Comparison of ENCODE assay signal across 27 mouse cellular contexts in the genomic region with DNA sequence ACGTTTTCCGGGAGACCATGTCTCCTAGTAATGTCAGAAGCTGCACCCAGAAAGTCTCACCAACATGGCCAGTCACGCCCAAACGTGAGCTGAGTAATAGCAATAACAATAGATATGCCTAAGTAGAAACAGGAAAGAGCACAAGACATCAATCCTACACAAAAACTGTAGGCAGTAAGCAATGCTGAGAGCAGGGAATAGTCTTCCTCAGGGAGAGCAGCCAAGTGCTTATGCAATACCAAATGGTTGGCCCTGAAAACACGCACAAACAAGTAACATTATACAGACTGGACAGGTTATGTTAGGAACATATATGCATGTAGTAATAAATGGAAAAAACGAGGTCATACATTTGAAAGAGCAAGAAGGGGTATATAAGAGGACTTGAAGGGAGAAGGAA. TPM values are rescaled to one million over a fixed set of nuclear protein-coding genes. Genes with fewer than 3 reads are reported as not detected.
"Had no signal": no experiment of that assay in that cellular context is flagged by ENCODE, and none has a peak within 500 bp of the region (broad histone marks: within the 10 kb centered on the region; RNA-seq: fewer than 3 reads in every experiment).

No protein-coding gene starts in this region.

- ATAC-seq: liver, postnatal 0 days; lung, postnatal 0 days; midbrain, embryonic 15.5 days had no signal

- H3K4me2 ChIP-seq: limb, embryonic 13.5 days; lung, embryonic 14.5 days; midbrain, embryonic 12.5 days; midbrain, embryonic 15.5 days; neural tube, embryonic 12.5 days; neural tube, embryonic 15.5 days had no signal

- H3K27me3 ChIP-seq: limb, embryonic 13.5 days; midbrain, embryonic 12.5 days; midbrain, embryonic 15.5 days; neural tube, embryonic 12.5 days; neural tube, embryonic 15.5 days had no signal

- H3K4me3 ChIP-seq: limb, embryonic 10.5 days; limb, embryonic 13.5 days; midbrain, embryonic 12.5 days; midbrain, embryonic 15.5 days; neural tube, embryonic 12.5 days; neural tube, embryonic 15.5 days had no signal

- H3K9me3 ChIP-seq: limb, embryonic 10.5 days; limb, embryonic 13.5 days; midbrain, embryonic 12.5 days; midbrain, embryonic 15.5 days; neural tube, embryonic 12.5 days; neural tube, embryonic 15.5 days had no signal

- H3K36me3 ChIP-seq: limb, embryonic 10.5 days; limb, embryonic 13.5 days; midbrain, embryonic 12.5 days; midbrain, embryonic 15.5 days; neural tube, embryonic 12.5 days; neural tube, embryonic 15.5 days had no signal

- H3K27ac ChIP-seq: kidney, postnatal 0 days; limb, embryonic 10.5 days; limb, embryonic 13.5 days; liver, embryonic 14.5 days; macrophage; midbrain, embryonic 12.5 days; midbrain, embryonic 15.5 days; neural tube, embryonic 12.5 days; neural tube, embryonic 15.5 days; stomach, postnatal 0 days had no signal

- H3K9ac ChIP-seq: limb, embryonic 13.5 days; liver, embryonic 14.5 days; liver, postnatal 0 days; lung, embryonic 14.5 days; midbrain, embryonic 12.5 days; midbrain, embryonic 15.5 days; neural tube, embryonic 12.5 days; neural tube, embryonic 15.5 days had no signal

- H3K4me1 ChIP-seq: limb, embryonic 10.5 days; limb, embryonic 13.5 days; midbrain, embryonic 12.5 days; midbrain, embryonic 15.5 days; neural tube, embryonic 12.5 days; neural tube, embryonic 15.5 days had no signal

- DNase-seq: kidney, adult 2 months; kidney, postnatal 36 days; liver; liver, postnatal 0 days; lung, embryonic 14.5 days; right cerebral cortex, adult 18-20 months; right cerebral cortex, postnatal 14 days; right cerebral cortex, postnatal 4 days; thymus, adult 2 months; thymus, postnatal 14 days; thymus, postnatal 4 days had no signal

RNA-seq across cellular contexts. Expression of a gene that starts 25.0 kb away (rescaled TPM):
- total RNA-seq: layer of hippocampus, postnatal 25 days; left cerebral cortex, adult 18-20 months; left cerebral cortex, postnatal 25 days; megakaryocyte, adult 5-6 weeks had no signal
- polyA plus RNA-seq: kidney, adult 2 months; kidney, postnatal 0 days; limb, embryonic 10.5 days; limb, embryonic 13.5 days; liver, embryonic 14.5 days; liver, postnatal 0 days; lung, embryonic 14.5 days; lung, postnatal 0 days; macrophage; midbrain, embryonic 12.5 days; midbrain, embryonic 15.5 days; neural tube, embryonic 12.5 days; neural tube, embryonic 15.5 days; stomach, embryonic 14.5 days; stomach, postnatal 0 days; thymus, adult 2 months had no signal
